Mouse (Mus musculus): Measurements from ENCODE around the gene Yipf3.
A peak's percentile ranks its signal among the peaks of the same experiment; 100 is the strongest.

Gene Yipf3

GRCm38 (mm10) chr17:46283911-46284310, 36.0 kb downstream of the Yipf3 start:
- DNase-seq (ENCODE audit: low spot score in 2 of 2), result no peak

- DNase-seq (ENCODE audit: low spot score in 2 of 2), result no peak
Observed at GRCm38 (mm10) chr17:46284653-46285052, 36.8 kb downstream of the Yipf3 start.

GRCm38 (mm10) chr17:46285407-46285806, 37.5 kb downstream of the Yipf3 start:
- no peak for DNase-seq (ENCODE audit: low spot score in 2 of 2)

- DNase-seq (ENCODE audit: low spot score in 2 of 2), result no peak
Observed at GRCm38 (mm10) chr17:46287678-46288095, 39.8 kb downstream of the Yipf3 start.

GRCm38 (mm10) chr17:46296601-46297000, 48.7 kb downstream of the Yipf3 start:
- DNase-seq (ENCODE audit: low spot score in 2 of 2), result no peak

- no peak for DNase-seq (ENCODE audit: low spot score in 2 of 2)
Observed at GRCm38 (mm10) chr17:46297028-46297363, 49.1 kb downstream of the Yipf3 start.

GRCm38 (mm10) chr17:46297364-46298219, 49.7 kb downstream of the Yipf3 start, which contains the start of gene Dlk2:
Gene Dlk2, plus strand, starts transcription at chr17:46297421.
- peak; percentile 71 to 75 for DNase-seq (ENCODE audit: low spot score in 2 of 2)

- DNase-seq (ENCODE audit: low spot score in 2 of 2), result peak; percentile 90
Observed at GRCm38 (mm10) chr17:46298220-46298913, 50.5 kb downstream of the Yipf3 start.

GRCm38 (mm10) chr17:46301892-46302291, 54.0 kb downstream of the Yipf3 start:
- peak in 1 of 2 experiments; percentile 36 for DNase-seq (ENCODE audit: low spot score in 2 of 2)

Measured in right cerebral cortex, adult 2 months (tissue).